Mouse (Mus musculus) stomach, embryonic 16.5 days (tissue): ENCODE data around the gene Pwwp2b. TPM values are rescaled to one million over a fixed set of nuclear protein-coding genes. Genes with fewer than 3 reads are reported as not detected.

Source experiments
- ATAC-seq: fragments of 200-750 bp; cut with Nextera tagmentation; 2 replicates; pipeline ENCODE4 v1.8.0; 2017; ENCODE audit warnings: moderate number of reproducible peaks, moderate TSS enrichment; ENCODE audit not compliant: insufficient read depth, low FRiP score
- H3K27ac ChIP-seq: fragments of 300-500 bp; sonication (generic); 2 replicates; pipeline ENCODE4 v1.5.1; 2014; ENCODE audit warnings: low read length
- H3K27me3 ChIP-seq: fragments of 300-500 bp; sonication (generic); 2 replicates; pipeline ENCODE4 v1.6.1; 2014; ENCODE audit warnings: low read length, control low read depth, mixed read lengths; ENCODE audit not compliant: control insufficient read depth, insufficient read depth
- H3K36me3 ChIP-seq: fragments of 300-500 bp; sonication (generic); 2 replicates; pipeline ENCODE4 v1.6.1; 2014; ENCODE audit warnings: low read length; ENCODE audit not compliant: control insufficient read depth, insufficient read depth
- H3K4me1 ChIP-seq: fragments of 300-500 bp; sonication (generic); 2 replicates; pipeline ENCODE4 v1.6.1; 2014; ENCODE audit warnings: low read length, control low read depth, mixed read lengths; ENCODE audit not compliant: control insufficient read depth, insufficient read depth
- H3K4me2 ChIP-seq: fragments of 300-500 bp; sonication (generic); 2 replicates; pipeline ENCODE4 v1.6.1; 2014; ENCODE audit warnings: low read depth, low read length, mixed read lengths
- H3K4me3 ChIP-seq: fragments of 300-500 bp; sonication (generic); replicated peaks from 2 replicates; pipeline ENCODE4 v1.5.1; 2014; ENCODE audit warnings: mild to moderate bottlenecking, low read length
- H3K9ac ChIP-seq: fragments of 300-500 bp; sonication (generic); 2 replicates; pipeline ENCODE4 v1.6.1; 2014; ENCODE audit warnings: low read length
- H3K9me3 ChIP-seq: fragments of 300-500 bp; sonication (generic); replicated peaks from 2 replicates; pipeline ENCODE4 v1.6.1; 2016; ENCODE audit warnings: low read length, control low read depth; ENCODE audit not compliant: control insufficient read depth
- WGBS: fragments of 180-500 bp; shearing (Covaris S2); extraction: QIAGEN DNeasy Blood & Tissue Kit; methylation state at CpG from one replicate; pipeline ENCODE4 v1.1.7; 2014; 5-methylcytosine and 5-hydroxymethylcytosine counted together
- polyA plus RNA-seq: library from polyadenylated mRNA; unstranded; fragments of >200 nt; fragmentation: Nextera tagmentation; extraction: Ambion mirVana; gene quantifications from 2 replicates; pipeline ENCODE4 v1.2.1, GENCODE M21; 2015

The Pwwp2b gene
- polyA plus RNA-seq, 1 experiment from 2014 or later: 16.3 TPM

DNA sequence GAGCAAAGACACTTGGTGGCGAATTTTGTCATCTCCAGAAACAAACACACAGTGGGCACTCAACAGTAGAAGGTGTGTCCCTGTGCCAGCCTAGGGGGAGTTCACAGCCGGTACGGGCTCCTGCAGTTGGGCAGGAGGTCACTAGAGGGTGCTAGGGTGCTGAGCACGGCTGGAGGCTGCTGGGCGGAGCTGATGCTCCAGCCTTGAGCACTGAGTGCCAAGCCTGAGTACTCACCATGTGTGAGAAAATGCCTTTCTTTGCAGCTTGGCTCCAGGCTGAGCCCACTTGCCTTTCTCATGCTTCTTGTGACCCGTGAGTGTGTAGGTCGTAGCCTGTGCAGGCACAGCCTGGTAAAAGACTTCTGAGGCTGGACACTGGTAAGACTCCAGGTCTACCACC is 14.6 kb upstream of the Pwwp2b start:
- H3K27ac ChIP-seq: peak overlapping the region; percentile 59; the same call in 1 of the 2 replicates
- H3K4me3 ChIP-seq: no peak overlapping the region
- peak; percentile 86 for ATAC-seq
- no peaks in the 10 kb centered on the region for H3K27me3 ChIP-seq
- H3K9ac ChIP-seq: peak overlapping the region; percentile 41
- H3K4me2 ChIP-seq: 0 out of 2 replicates have a peak overlapping the region, but pooled peaks have one; percentile 14
- no peaks in the 10 kb centered on the region for H3K36me3 ChIP-seq
- no peaks in the 10 kb centered on the region for H3K9me3 ChIP-seq
- 2% methylated on average over 7 of the region's 7 CpGs for WGBS
- H3K4me1 ChIP-seq: peaks cover 20% of the 10 kb centered on the region

DNA sequence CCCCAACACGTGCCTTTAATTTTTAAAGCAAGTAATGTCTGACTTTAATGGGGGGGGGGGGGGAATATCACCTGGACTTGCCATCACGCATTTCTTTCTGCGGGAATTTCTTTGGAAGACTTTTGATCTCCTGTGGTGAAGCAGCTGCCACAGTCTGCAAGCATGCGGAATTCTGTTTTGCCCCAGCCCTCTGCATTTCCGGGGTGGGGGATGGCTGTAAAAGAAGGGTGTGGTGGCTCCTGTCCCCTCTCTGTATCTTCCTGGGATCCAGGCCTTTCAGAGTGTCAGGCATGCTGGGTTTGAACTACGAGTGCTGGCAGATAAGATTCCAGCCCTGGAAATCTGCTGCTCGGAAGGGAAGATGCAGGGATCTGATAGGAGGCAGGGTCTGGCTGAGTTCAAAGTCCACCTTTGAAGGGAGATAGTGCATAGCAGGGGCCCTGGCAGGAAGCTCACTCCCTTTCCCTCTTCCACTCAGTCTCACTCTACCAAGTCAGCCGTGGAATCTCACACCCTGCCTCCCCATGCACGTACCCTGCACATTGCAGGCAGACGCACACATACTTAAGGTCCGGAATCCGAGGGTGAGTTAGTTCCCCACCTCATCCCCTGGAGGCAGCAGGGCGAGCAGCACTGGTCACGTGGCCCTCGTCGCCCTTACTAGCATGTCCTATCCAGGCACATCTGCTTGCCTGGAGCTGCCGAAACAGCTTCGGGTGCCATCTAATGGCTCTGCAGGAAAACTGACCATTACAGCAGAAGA is 13.7 kb upstream of the Pwwp2b start:
- 13% methylated on average over 18 of the region's 18 CpGs for WGBS
- Histone ChIP-seq H3K9ac (peak overlapping the region; percentile 62), H3K4me2 (peak overlapping the region; percentile 39), H3K27me3 (no peaks in the 10 kb centered on the region), H3K36me3 (no peaks in the 10 kb centered on the region), H3K9me3 (no peaks in the 10 kb centered on the region), H3K4me1 (peaks cover 20% of the 10 kb centered on the region), H3K27ac (peak overlapping the region; percentile 61), H3K4me3 (0 out of 2 replicates have a peak overlapping the region, but pooled peaks have one; percentile 14)
- ATAC-seq: peak; percentile 54; the same call in 1 of the 2 replicates

GRCm38 (mm10) chr7:139235651-139236358 is 12.5 kb upstream of the Pwwp2b start:
- Histone ChIP-seq H3K4me1 (peaks cover 20% of the 10 kb centered on the region), H3K27ac (peak overlapping the region; percentile 61; the same call in 1 of the 2 replicates)
- 82% methylated on average over 12 of the region's 12 CpGs for WGBS

DNA sequence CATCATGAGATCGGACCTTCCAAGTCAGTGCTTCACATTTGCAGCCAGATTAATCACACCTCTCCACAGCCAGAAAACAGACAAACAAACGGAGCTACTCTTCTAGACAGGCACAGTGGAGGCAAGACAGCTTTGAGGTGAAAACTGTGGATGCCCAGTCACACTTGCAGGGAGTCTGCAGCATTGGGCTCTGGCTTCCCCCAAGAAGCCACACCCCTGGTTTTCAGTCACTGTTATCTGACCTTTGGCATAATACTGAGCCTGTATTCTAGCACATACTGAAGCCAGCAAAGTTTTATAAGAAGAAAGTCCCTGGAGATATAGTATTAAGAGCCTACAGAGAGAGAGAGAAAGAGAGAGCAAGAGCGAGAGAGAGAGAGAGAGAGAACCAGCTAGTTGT is 8.8 kb upstream of the Pwwp2b start:
- no peaks in the 10 kb centered on the region for H3K9me3 ChIP-seq
- no peaks in the 10 kb centered on the region for H3K27me3 ChIP-seq
- no peak overlapping the region for H3K27ac ChIP-seq
- WGBS: 71% methylated on average over 3 of the region's 3 CpGs
- no peak overlapping the region for H3K4me3 ChIP-seq
- no peak overlapping the region for H3K9ac ChIP-seq
- peaks cover 13% of the 10 kb centered on the region for H3K4me1 ChIP-seq
- H3K36me3 ChIP-seq: no peaks in the 10 kb centered on the region
- ATAC-seq: no peak
- H3K4me2 ChIP-seq: no peak overlapping the region

More at GRCm38 (mm10) chr7:139235651-139236358, 12.5 kb upstream of the Pwwp2b start:
- no peaks in the 10 kb centered on the region for H3K27me3 ChIP-seq
- ATAC-seq: no peak
- H3K4me2 ChIP-seq: no peak overlapping the region
- H3K36me3 ChIP-seq: no peaks in the 10 kb centered on the region
- H3K9ac ChIP-seq: no peak overlapping the region
- no peaks in the 10 kb centered on the region for H3K9me3 ChIP-seq
- H3K4me3 ChIP-seq: no peak overlapping the region

GRCm38 (mm10) chr7:139246086-139246485 is 2.2 kb upstream of the Pwwp2b start:
- no peak for ATAC-seq
- 44% methylated on average over 5 of the region's 5 CpGs for WGBS

GRCm38 (mm10) chr7:139246931-139247880 is 1.1 kb upstream of the Pwwp2b start:
- H3K9ac ChIP-seq: peak overlapping the region; percentile 89
- H3K27ac ChIP-seq: peak overlapping the region; percentile 94
- peak overlapping the region; percentile 88 for H3K4me2 ChIP-seq
- peak overlapping the region; percentile 76 for H3K4me3 ChIP-seq
- ATAC-seq: peak; percentile 22
- no peaks in the 10 kb centered on the region for H3K27me3 ChIP-seq
- H3K9me3 ChIP-seq: no peaks in the 10 kb centered on the region
- H3K4me1 ChIP-seq: peaks cover 55% of the 10 kb centered on the region
- 10% methylated on average over 38 of the region's 38 CpGs for WGBS
- no peaks in the 10 kb centered on the region for H3K36me3 ChIP-seq

More at GRCm38 (mm10) chr7:139246086-139246485, 2.2 kb upstream of the Pwwp2b start:
- H3K27ac ChIP-seq: peak overlapping the region; percentile 94
- peaks cover 44% of the 10 kb centered on the region for H3K4me1 ChIP-seq
- H3K4me3 ChIP-seq: no peak overlapping the region
- H3K27me3 ChIP-seq: no peaks in the 10 kb centered on the region
- H3K36me3 ChIP-seq: no peaks in the 10 kb centered on the region
- H3K4me2 ChIP-seq: no peak overlapping the region
- H3K9me3 ChIP-seq: no peaks in the 10 kb centered on the region
- H3K9ac ChIP-seq: peak overlapping the region; percentile 56

- Histone ChIP-seq H3K27me3 (no peaks in the 10 kb centered on the region), H3K9ac (peak overlapping the region; percentile 89), H3K4me3 (peak overlapping the region; percentile 76), H3K27ac (peak overlapping the region; percentile 94), H3K4me1 (peaks cover 71% of the 10 kb centered on the region), H3K36me3 (no peaks in the 10 kb centered on the region), H3K4me2 (peak overlapping the region; percentile 88), H3K9me3 (no peaks in the 10 kb centered on the region)
- WGBS: 1% methylated on average over 45 of the region's 45 CpGs
- peak; percentile 2; the same call in 1 of the 2 replicates for ATAC-seq
These were observed 528 bp downstream of the Pwwp2b start for GRCm38 (mm10) chr7:139248615-139249405.
